Mouse (Mus musculus) kidney, postnatal 14 days (tissue): ENCODE data around the gene Myadm.
"Not testable (repeated sequence)": the region's sequence is repeated elsewhere in the genome, so short reads cannot be mapped to it uniquely, and the experiment has no call there.

Experiments used
- DNase-seq: peaks from one replicate; pipeline ENCODE4 v3.0.0; 2022; ENCODE audit warnings: mixed read lengths

Gene Myadm

DNA sequence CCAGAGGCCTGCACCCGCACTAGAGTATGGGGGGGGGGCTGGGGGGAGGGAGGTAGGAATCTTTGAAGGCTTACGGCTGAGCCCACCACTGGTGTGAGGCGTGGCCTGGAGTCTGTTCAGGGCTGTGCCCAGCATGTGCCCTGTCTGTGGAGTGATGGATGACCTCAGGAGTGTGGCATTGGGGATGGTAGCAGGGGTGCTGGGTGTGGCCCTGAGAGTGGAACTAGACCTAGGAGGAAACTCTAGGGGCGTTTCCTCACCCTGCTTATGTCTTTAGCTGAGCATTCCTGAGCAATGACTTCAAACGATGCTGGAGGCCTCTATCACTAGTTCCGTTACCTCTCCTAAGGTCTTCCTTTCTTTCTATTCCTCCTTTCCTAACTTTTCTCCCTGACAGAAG lies 2.3 kb downstream of the Myadm start:
- DNase-seq: peak; percentile 35

DNA sequence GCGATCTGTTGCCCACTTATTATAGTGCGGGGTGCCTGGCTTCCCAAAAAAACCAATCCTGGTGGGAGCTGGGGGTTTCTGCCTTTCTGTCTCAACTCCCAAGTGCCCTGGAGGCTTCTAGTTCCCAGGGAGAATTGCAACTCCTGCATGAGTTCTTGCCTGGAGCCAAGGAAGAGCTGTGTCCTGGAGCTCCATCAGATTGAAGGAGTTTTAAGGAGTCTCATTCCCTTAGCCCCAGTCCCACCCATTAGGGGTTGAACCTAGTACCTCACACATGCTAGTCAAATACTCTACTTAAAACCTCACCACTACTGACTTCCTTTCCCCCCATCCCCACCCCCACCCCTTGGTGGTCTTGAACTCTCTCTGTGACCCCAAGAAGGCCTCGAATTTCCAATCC lies 2.9 kb downstream of the Myadm start:
- DNase-seq: no peak

DNA sequence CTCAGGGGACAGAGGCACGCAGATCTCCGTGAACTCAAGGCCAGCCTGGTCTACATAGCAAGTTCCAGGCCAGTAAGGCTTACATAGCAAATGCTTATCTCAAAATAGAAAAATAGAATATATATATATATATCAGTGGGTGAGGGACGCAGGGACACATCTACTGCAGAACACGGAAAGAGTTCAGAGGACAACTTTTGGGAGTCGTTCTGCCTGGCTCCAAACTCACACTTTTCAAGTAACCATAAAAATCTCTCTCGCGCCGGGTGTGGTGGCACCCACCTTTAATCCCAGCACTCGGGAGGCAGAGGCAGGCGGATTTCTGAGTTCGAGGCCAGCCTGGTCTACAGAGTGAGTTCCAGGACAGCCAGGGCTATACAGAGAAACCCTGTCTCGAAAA lies 3.4 kb downstream of the Myadm start:
- DNase-seq: not testable (repeated sequence)

DNA sequence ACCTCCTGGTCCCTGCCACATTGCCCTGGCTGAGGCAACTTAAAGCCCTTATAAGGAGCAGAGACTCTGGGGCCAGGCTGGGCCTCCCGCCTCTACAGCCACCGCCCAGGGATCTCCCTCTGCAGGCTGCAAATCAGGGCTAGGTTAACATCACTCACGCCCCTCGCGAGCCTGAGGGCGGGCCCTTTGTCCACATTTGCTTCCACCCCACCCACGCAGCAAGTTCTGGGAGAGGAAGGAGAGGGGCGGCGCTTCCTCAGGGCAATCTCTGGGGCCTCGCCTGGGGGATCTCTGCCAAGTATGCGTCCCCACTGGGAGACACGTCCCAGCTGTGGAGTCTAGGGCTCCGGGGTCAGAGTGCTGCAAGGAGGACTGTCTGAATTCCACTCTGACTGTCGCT lies 3.9 kb downstream of the Myadm start:
- DNase-seq: peak; percentile 97

DNA sequence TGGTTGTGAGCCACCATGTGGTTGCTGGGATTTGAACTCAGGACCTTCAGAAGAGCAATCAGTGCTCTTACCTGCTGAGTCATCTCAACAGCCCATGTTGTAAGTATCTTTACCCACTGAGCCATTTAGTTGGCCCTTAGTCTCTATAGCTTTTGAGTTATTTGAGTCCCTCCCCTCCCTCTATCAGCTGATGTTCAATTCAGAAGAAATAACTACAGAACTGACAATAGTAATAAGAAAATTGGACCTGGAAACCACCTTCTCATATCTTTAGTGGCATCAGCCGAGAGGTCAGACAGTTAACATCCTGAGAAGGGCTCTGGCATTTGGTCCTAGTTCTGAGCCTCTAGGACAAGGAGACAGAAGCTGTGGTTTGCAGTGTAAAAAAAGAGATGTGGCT lies 5.9 kb downstream of the Myadm start:
- no peak for DNase-seq

DNA sequence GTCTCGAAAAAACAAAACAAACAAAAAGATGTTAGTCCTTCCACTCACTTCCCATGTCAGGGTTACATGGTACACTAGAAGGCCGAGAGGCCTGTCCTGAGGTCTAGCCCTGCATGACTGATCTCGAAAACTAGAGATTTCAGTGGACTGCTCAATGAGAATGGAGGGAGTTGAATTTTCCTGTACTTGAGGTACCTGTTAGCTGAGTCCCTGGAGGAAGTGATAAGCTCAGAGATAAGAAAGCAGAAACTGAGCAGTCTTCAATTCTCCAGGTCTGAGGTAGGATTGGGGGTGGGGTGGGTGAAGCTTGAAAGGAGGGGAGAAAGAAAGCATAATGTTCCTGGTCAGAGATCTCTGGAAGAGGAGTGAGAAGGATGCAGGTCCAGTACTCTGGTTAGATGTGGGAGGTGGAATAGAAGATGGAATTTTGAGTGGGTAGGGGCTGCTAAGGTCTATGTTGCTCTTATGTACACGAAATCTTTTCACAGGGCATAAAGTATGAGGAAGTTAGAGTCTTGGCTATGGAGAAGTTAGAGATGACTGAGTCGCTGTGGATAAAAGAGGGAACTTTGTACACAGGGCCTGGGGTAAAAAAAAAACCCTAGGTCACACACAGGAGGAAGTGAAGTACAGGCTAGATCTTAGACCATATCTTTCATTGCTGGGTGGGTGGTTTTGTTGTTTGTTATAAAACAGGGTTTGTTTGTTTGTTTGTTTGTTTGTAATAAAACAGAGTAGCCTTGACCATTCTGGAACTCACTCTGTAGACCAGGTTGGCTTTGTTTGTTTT lies 6.6 kb downstream of the Myadm start:
- DNase-seq: no peak

DNA sequence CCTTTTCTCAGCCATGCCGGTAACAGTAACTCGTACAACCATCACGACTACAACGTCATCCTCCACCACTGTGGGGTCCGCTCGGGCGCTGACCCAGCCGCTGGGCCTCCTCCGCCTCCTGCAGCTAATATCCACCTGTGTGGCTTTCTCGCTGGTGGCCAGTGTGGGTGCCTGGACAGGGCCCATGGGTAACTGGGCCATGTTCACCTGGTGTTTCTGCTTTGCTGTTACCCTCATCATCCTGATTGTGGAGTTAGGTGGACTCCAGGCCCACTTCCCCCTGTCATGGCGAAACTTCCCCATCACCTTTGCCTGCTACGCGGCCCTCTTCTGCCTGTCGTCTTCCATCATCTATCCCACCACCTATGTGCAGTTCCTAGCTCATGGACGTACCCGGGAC lies 7.8 kb downstream of the Myadm start:
- no peak for DNase-seq

DNA sequence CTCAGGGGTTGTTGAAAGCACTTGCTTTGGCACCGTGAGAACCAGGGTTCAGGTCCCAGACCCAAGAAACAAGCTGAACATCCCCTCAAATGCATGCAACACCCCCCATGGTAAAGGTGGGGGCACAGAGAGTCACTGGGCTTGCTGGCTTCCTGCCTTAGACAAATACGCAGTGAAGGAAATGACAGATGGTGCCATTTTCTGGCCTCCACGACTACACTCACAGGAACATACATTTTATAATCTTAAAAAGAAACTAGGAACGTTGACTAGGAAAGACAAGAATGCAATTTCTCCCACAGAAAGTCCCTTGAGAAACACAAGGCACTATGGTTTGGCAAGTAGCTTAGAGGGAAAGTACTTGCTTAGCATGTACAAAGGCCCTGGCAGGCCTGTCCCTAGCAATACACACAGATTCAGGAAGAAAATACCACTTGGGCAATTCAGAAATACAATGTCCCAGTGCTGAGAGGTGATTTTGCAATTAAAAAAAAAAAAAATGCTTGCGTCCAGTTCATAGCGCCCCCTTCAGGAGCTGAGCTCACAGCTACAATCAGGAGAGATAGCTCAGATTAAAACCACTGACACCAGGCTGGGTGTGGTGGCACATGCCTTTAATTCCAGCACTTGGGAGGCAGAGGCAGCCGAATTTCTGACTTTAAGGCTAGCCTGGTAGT lies 11.2 kb downstream of the Myadm start:
- DNase-seq: no peak

DNA sequence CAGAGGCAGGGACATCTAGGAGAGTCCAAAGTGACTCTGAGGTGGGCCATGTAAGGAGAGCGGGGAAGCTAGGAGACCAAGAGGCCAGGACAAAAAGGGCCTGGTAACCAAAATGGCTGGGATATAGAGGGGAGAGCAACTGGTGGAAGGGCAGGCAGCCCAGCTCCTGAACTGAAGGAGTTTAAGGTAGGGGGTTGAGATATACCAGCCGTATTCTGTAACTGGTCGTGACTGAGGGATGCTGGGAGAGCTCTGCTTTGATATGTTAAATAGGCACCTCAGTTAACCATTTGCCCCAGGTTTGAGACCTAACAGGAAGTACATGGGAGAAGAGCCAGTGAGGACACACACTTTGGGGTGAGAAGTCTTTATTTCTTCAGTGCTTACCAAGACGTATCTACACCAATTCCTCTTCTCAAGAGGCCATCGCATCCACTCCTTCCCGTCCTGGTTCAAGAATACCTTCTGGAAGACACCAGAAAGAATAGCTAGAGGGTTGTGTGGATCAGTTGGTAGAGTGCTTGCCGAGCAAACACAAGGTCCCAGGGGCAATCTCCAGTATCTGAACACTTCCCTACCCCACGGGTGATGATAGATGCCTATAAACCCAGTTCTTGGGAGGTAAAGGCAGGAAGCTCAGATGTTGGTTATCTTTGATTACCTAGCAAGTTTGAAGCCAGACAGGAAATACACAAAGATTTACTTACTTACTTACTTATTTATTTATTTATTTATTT lies 12.2 kb downstream of the Myadm start:
- no peak for DNase-seq

DNA sequence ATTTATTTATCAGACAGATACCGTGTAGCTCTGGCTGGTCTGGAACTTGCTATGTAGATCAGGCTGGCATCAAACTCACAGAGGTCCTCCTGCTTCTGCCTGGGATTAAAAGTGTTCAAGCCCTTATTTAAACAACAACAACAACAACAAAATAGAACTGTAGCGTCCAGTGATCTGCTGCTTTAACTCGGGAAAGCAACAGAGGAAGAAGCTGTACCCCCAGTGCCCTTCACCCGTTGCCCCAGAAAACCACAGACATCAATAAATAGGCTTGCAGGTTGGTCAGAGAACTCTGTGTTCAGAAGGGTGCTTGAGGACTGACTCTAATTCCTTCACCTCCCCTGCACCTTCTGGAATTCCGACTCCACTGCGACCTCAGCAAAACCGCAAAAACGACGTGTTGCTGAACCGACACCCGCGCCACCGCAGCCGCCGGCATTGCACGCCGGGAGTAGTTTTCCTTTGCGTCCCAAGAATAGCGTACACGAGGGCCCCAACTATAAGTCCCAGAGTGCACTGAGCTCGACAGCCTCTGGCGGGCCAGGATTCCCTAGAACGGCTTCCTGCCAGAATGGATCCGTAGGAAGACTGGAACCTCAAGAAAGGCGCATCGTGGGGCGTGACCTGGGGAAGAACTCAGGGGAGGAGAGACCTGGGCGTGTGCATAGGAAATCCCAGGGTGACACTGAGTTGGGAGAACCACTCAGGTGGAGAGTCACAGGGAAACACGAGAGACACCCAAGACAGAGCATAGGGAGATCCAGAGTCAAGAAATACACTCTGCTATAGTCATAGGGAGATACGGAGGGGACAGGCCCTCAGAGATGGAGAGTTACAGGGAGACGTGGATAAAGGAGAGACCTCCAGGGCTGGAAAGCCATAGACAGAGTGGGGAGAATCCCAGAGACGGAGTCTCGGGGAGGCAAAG lies 13.0 kb downstream of the Myadm start:
- DNase-seq: peak; percentile 39

DNA sequence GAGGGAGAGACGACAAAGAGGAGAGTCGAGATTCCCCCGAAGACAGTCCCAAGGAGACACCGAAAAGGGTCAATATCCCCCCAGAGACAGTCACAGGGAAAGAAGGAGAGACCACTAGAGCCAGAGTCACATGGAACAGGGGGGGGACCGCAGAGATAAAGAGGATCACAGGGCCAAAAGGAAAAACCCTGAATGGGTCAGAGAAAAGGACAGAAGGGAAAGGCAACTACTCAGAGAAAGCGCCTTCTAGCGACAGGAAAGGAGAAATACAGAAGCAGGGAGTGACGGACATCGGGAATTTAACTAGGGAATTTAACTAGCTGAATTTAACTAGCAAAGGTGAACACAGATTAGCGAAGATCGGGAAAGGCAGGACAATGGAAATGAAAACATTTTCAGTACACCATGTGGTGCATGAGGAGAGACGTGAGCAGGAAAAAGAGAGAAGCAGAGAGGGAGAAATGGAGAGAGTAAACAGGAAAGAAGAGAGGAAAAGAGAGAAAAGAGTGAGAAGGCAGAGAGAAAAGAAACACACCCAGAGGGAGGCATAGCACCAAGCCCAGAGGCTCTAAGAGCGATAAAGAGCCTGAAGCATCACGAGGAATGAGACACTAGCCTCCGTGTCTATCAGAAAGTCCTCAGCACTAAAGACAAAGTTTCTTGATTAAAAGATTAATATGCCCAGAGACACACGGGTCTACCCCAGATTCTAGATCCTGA lies 13.8 kb downstream of the Myadm start:
- no peak for DNase-seq

DNA sequence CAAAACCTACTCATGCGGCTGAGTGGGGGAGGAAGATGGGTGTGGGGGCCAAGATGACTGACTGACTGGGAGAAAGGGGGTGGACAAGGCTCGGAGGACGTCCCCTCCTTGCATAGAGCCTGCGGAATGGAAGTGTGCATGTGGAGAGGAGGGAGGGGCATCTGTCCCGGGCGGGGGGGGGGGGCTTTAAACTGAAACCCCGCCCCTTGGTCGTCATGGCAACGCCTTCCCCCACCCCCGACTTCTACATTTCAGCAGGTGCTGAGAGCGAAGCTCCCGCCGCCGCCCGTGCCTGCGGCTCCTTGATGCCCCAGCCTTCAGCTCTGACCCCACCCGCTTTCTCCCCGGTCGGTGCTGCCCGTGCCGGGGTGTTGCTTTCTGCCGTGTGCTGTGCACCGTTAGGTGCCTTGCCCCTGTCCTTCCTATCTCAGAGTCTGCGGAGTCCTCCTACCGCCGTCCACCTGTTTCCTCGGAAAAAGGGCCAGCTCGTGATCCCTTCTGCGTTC lies 14.4 kb downstream of the Myadm start:
- no peak for DNase-seq

DNA sequence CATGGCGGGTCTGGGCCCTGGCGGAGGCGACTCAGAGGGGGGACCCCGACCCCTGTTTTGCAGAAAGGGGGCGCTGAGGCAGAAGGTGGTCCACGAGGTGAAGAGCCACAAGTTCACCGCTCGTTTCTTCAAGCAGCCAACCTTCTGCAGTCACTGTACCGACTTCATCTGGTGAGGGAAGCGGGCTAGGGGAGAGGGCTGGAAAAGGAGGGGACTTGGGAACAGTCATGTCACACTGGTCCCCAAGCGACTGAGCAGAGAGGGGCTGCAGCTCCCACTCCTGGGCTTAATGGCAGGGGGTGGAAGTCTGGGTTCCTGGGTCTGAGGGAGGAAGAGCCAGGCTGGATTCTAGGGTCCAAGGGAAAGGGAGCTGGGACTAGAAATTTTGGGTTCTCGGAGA lies 14.9 kb downstream of the Myadm start:
- DNase-seq: no peak

DNA sequence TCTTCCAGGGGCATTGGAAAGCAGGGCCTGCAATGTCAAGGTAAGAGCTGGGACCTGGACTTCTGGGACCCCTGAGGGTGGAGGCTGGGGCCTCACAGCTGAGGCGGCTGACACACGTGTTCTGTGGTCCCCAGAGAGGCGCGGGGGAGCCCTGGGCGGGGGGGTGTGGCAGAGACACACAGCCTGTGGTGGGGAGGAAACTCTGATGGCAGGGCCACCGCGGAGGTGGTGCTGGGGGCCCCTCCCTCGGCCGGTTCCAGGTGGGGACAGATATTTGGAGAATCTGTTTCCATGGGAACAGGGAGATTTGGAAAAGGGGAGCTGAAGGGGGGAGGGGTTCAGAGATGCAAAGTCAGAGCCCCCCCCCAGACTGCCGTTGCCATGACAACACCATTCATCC lies 15.4 kb downstream of the Myadm start:
- no peak for DNase-seq

DNA sequence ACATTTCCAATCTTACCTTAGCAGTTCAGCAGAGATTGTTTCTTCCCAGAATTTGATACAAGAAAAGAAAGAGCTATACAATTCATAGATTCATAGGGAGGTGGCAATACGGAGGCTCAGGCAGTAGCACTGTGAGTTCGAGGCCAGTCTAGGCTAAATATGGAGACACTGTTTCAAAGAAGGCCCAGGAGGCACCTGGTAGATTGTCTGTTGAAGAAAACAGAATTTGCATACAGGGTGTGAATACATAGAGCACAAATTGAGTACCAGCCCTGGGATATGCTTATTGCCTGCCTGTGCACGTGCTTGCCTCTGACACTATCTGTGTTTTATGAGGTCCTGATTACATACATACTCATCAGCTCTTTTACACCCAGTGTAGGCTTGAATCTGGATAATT lies 17.5 kb downstream of the Myadm start:
- no peak for DNase-seq

DNA sequence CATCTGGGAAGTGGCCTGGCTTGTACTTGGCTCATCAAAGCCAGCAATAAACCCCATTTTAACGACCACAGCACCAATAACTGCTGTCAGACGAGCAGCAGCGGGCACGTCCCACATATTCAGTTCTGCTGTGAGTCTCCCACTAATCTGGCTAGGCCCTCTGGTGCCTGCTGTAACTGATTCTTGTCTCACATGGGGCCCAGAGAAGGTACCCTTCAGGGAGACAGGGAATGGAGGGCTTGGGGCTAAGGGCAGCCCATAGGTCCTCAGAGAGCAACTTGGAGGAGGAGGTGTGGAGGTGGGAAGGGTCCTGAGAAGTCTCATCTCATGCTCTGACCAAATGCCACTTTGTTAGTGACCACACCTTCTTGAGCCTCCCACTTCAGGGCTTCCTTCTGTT lies 19.8 kb downstream of the Myadm start:
- DNase-seq: no peak

DNA sequence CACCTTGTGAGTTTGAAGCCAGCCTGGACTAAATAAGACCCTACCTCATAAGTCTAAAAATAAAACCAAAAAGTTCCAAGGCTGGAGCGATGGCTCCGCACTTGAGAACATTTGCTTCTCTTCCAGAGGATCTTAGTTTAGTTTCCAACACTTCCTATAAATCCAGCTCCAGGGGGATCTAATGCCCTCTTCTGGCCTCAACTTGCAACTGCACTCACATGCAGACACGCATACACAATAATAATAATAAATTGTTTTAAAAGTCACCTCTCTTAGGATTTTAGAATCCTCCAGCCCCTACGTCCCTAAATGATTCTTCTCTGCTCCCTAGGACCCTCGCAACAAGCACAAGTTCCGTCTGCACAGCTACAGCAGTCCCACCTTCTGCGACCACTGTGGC lies 21.4 kb downstream of the Myadm start:
- DNase-seq: no peak

DNA sequence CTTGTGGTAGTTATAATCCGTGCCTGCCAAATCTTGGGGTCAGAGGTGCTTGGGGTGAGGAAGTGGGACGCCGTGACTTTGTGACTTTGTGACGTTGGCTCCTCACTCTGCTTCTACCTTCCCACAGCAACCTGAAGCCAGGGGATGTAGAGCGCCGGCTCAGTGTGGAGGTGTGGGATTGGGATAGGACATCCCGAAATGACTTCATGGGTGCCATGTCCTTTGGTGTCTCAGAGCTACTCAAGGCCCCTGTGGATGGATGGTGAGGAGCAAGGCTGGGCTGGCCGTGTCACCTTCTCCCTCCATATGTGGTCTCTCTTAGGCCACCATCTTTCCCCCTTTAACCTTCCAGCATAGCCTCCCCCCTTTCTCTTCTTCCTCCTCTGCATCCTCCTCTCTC lies 24.7 kb downstream of the Myadm start:
- DNase-seq: no peak

DNA sequence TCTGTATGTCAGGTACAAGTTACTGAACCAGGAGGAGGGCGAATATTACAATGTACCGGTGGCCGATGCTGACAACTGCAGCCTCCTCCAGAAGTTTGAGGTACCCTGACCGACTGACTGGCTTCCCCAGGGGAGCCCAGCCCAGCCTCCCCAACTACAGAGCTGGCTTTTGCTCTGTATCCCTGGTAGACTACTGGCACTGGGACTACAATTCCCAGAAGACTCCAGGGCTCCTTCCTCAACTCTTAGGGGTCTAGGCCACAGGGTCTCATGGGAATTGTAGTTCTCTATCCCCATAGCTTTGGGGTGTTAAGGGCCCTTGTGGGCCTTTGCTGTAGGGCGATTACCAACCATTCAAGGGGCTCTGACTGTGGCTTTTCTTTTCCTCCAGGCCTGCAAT lies 25.2 kb downstream of the Myadm start:
- no peak for DNase-seq

DNA sequence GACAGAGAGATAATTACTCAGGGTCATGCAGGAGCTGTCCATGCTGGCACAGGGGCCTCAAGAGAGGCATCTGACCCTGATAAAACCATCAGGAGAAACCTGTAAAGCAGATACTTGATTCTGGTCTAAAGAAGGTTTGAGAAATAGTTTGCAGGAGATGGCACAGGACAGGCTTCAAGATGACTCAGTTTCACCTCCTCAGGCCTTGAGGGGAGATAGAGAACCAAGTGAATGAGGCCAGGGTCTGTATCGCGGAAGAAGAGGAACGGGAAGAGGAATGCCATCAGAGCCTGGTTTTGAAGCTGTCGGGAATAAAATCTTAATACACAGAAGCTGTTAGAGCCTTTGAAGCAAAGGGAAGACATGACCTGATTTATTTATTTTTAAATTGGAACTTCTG lies 28.8 kb downstream of the Myadm start:
- DNase-seq: no peak

DNA sequence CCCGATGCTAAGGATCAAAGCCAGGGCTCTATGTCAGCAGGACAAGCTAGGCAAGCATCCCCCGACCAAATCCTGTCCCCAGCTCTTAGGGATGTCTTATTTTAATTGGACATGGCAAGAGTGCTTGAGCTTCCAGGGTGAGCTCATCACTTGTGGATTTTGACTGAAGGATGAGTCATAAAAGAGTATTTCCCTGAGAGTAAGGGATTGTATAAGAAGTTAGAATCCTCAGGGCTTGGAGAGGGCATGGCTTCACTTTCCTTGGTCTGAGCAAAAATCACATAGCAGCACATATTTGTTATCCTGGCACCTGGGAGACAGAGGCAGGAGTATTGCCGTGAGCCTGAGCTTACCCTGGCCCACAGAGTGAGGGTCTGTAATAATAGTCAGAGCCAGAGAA lies 32.0 kb downstream of the Myadm start:
- DNase-seq: no peak

DNA sequence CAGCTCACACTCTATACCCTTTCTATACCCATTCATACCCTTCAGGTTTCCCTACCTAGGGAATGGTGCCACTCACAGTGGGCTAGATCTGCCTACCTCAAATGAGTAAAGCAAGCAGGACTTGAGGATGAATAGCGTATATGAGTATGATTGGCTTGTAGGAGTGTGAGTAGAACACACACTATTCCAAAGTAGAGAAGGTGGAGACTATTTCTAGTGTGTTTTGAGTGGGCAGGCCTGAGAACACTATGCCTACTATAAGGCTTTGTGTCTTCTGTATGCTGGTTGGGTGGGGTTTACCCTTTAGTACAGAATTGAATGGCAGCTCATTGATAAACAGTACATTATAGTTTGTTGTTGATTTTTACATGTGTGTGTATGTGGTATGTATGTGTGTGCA lies 34.9 kb downstream of the Myadm start:
- no peak for DNase-seq
